Mouse (Mus musculus) kidney, embryonic 14.5 days (tissue): ENCODE measurements around the gene Dnah12. TPM values are rescaled to one million over a fixed set of nuclear protein-coding genes. Genes with fewer than 3 reads are reported as not detected.

Experiments
- ATAC-seq: fragments of 200-750 bp; cut with Nextera tagmentation; 2 replicates; pipeline ENCODE4 v1.8.0; 2017; ENCODE audit warnings: moderate number of reproducible peaks, mild to moderate bottlenecking, moderate TSS enrichment, moderate library complexity; ENCODE audit not compliant: low FRiP score, low TSS enrichment
- H3K27ac ChIP-seq: fragments of 300-500 bp; sonication (generic); 2 replicates; pipeline ENCODE4 v1.5.1; 2014; ENCODE audit warnings: low read depth, mild to moderate bottlenecking, low read length, moderate library complexity, mixed read lengths
- H3K27me3 ChIP-seq: fragments of 300-500 bp; sonication (generic); 2 replicates; pipeline ENCODE4 v1.6.1; 2014; ENCODE audit warnings: mild to moderate bottlenecking, low read length; ENCODE audit not compliant: control insufficient read depth, insufficient read depth
- H3K36me3 ChIP-seq: fragments of 300-500 bp; sonication (generic); 2 replicates; pipeline ENCODE4 v1.6.1; 2014; ENCODE audit warnings: low read length, mixed read lengths; ENCODE audit not compliant: control insufficient read depth, insufficient read depth
- H3K4me1 ChIP-seq: fragments of 300-500 bp; sonication (generic); 2 replicates; pipeline ENCODE4 v1.6.1; 2014; ENCODE audit warnings: low read length, mixed read lengths; ENCODE audit not compliant: control insufficient read depth, insufficient read depth
- H3K4me2 ChIP-seq: fragments of 300-500 bp; sonication (generic); replicated peaks from 2 replicates; pipeline ENCODE4 v1.6.1; 2014; ENCODE audit warnings: low read depth, mild to moderate bottlenecking, low read length
- H3K4me3 ChIP-seq: fragments of 300-500 bp; sonication (generic); 2 replicates; pipeline ENCODE4 v1.5.1; 2014; ENCODE audit warnings: mild to moderate bottlenecking, low read length
- H3K9ac ChIP-seq: fragments of 300-500 bp; sonication (generic); 2 replicates; pipeline ENCODE4 v1.6.1; 2014; ENCODE audit warnings: low read depth, mild to moderate bottlenecking, low read length, moderate library complexity
- H3K9me3 ChIP-seq: fragments of 300-500 bp; sonication (generic); 2 replicates; pipeline ENCODE4 v1.6.1; 2016; ENCODE audit warnings: low read length; ENCODE audit not compliant: control insufficient read depth
- WGBS: fragments of 180-500 bp; shearing (Covaris S2); extraction: QIAGEN DNeasy Blood & Tissue Kit; methylation state at CpG from one replicate; pipeline ENCODE4 v1.1.7; 2014; 5-methylcytosine and 5-hydroxymethylcytosine counted together
- polyA plus RNA-seq: library from polyadenylated mRNA; unstranded; fragments of >200 nt; fragmentation: Nextera tagmentation; extraction: Ambion mirVana; gene quantifications from 2 replicates; pipeline ENCODE4 v1.2.1, GENCODE M21; 2014

Gene Dnah12
- polyA plus RNA-seq, 1 experiment from 2014 or later = 0.01 TPM

DNA sequence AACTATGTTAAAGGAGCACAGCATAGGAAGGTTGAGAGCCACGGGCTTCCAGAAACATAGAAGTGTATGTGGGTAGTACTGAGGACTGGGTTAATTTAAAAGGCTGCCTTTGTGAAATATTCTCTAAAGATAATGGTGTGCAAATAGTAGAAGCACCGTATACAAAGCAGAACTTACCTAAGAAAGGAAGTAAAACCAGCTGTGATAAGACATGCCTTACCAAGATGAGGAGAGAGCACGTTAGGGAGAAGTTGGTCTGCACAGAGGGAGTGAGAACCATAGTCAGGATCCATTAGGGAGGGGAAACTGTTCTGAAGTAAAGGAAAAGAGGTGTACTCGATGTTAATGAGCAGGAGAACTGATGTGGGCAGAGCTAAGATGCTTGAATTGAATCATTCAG, 90.7 kb downstream of the Dnah12 start:
- H3K9me3 ChIP-seq = no peaks in the 10 kb centered on the region
- no peak overlapping the region for H3K9ac ChIP-seq
- WGBS = 70% methylated on average over 4 of the region's 4 CpGs
- no peaks in the 10 kb centered on the region for H3K27me3 ChIP-seq
- no peak overlapping the region for H3K27ac ChIP-seq
- no peak overlapping the region for H3K4me2 ChIP-seq
- H3K4me3 ChIP-seq = no peak overlapping the region
- no peaks in the 10 kb centered on the region for H3K36me3 ChIP-seq
- no peaks in the 10 kb centered on the region for H3K4me1 ChIP-seq
- ATAC-seq = no peak

DNA sequence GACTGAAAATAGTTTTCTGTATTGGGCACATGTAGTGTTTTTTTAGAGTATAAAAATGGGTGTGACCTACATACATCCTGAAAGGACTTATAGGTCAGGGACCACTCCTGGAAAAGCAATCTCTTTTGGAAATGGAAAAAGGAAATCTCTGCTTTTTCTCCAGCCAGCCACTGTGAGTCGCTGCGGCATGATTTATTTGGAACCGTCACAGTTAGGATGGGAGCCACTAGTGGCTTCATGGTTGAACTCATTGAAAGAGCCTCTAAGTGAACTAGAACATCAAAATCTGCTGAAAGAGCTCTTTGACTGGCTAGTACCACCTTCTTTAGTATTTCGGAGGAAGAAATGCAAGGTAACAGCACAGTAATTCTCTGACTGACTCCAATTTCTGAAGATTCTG, 92.6 kb downstream of the Dnah12 start:
- no peaks in the 10 kb centered on the region for H3K36me3 ChIP-seq
- H3K4me3 ChIP-seq = no peak overlapping the region
- no peak overlapping the region for H3K27ac ChIP-seq
- H3K4me2 ChIP-seq = no peak overlapping the region
- H3K4me1 ChIP-seq = no peaks in the 10 kb centered on the region
- no peaks in the 10 kb centered on the region for H3K27me3 ChIP-seq
- WGBS = 47% methylated on average over 4 of the region's 4 CpGs
- H3K9ac ChIP-seq = no peak overlapping the region
- no peak for ATAC-seq
- H3K9me3 ChIP-seq = no peaks in the 10 kb centered on the region

DNA sequence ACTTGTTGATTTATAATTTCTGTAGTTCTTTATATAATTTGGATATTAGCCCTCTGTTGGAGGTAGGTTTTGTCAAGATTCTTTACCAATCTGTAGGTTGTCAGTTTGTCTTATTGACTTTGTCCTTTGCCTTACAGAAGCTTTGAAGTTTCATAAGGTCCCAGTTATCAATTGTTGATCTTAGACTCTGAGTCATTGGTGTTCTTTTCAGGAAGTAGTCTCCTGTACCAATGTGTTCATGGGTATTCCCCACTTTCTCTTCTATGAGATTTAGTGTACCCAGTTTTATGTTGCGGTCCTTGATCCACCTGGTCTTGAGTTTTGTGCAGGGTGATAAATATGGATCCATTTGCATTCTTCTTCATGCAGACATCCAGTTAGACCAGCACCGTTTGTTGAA, 101.4 kb downstream of the Dnah12 start:
- Histone ChIP-seq H3K4me3 (no peak overlapping the region), H3K9me3 (no peaks in the 10 kb centered on the region), H3K27me3 (no peaks in the 10 kb centered on the region), H3K4me2 (no peak overlapping the region), H3K4me1 (no peaks in the 10 kb centered on the region), H3K9ac (no peak overlapping the region), H3K27ac (no peak overlapping the region), H3K36me3 (no peaks in the 10 kb centered on the region)
- WGBS = 89% methylated on average over 2 of the region's 2 CpGs
- no peak for ATAC-seq

DNA sequence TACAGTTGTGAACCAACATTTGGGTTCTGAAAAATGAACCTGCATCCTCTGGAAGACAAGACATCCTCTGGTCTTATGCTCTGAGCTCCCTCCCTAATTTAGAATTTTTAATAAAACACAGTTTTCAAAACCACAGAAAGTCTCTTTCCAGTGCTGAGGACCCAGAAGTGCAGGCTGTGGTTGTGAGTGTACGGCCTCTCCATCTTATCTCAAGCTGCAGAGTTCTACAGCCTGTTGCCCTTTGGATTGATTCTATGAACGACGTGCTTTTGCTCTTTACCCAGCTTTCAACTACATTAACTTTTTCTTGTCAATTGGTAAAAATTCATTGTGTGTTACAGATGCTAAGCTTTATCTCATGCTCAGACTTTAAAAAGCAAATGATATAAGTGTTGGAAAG, 105.3 kb downstream of the Dnah12 start:
- Histone ChIP-seq H3K9ac (no peak overlapping the region), H3K9me3 (no peaks in the 10 kb centered on the region), H3K27ac (no peak overlapping the region), H3K36me3 (no peaks in the 10 kb centered on the region), H3K27me3 (no peaks in the 10 kb centered on the region), H3K4me1 (no peaks in the 10 kb centered on the region), H3K4me2 (no peak overlapping the region), H3K4me3 (no peak overlapping the region)
- WGBS = 86% methylated on average over 3 of the region's 3 CpGs
- ATAC-seq = no peak

DNA sequence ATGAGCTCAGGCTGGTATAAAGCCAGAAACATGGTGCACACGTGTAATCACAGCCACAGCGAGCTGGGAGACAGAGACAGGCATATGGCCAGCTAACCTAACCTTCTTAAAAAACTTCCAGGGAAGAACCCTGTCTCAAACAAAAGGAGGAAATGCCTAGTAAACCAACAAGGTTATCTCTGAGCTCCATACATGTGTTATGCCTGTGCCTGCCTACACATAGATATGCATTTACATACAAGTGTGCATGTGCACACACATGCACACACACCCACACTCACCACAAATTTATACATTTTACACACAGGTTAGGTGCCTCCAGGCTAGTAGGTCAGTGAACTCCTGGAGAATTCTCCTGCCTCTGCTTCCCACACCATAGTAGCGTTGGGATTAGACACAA, 106.2 kb downstream of the Dnah12 start:
- Histone ChIP-seq H3K9ac (no peak overlapping the region), H3K27me3 (no peaks in the 10 kb centered on the region), H3K4me3 (no peak overlapping the region), H3K27ac (no peak overlapping the region), H3K36me3 (no peaks in the 10 kb centered on the region), H3K4me1 (no peaks in the 10 kb centered on the region), H3K4me2 (no peak overlapping the region), H3K9me3 (no peaks in the 10 kb centered on the region)
- 80% methylated on average over 3 of the region's 3 CpGs for WGBS
- no peak for ATAC-seq

DNA sequence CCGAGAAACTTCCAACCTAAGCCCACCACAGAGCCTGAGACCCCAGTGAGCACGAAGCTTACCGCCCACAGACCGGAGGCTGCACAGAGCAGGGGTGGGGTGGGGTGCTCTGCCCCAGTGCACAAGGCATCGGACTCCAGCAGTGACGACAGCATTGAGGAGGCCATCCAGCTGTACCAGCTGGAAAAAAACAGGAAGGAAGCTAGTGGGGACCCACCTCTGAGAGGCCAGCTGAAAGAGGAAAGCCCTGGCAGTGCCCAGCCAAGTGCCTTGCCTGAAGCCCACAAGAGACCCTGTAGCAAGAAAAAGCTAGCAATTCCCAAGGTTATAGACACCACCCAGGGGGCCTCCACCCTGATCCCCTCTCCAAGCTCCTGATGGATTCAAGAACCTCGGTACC, 112.4 kb downstream of the Dnah12 start:
- H3K27me3 ChIP-seq = no peaks in the 10 kb centered on the region
- H3K27ac ChIP-seq = no peak overlapping the region
- no peak for ATAC-seq
- H3K9ac ChIP-seq = no peak overlapping the region
- no peaks in the 10 kb centered on the region for H3K36me3 ChIP-seq
- H3K4me2 ChIP-seq = no peak overlapping the region
- 60% methylated on average over 7 of the region's 7 CpGs for WGBS
- H3K4me3 ChIP-seq = no peak overlapping the region
- H3K9me3 ChIP-seq = no peaks in the 10 kb centered on the region
- no peaks in the 10 kb centered on the region for H3K4me1 ChIP-seq

DNA sequence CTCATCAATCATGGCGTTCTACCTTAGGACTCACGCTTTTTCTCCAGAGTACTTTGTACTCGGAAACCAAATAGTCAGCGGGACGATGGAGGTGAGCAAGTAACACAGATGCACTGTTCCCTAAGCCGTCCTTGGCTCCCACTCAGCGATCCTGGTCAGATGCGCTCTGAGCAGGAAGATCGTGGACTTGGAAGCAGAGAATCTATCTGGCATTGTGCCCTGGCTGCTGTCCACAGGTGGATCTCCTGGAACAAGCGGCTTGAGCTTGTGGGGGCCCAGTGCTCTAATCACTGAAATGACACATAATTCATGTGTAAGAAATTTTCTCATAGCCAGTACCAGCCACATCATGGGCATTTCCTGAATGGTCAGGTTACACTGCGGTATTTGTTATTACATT, 119.7 kb downstream of the Dnah12 start:
- Histone ChIP-seq H3K36me3 (no peaks in the 10 kb centered on the region), H3K27ac (no peak overlapping the region), H3K4me2 (no peak overlapping the region), H3K4me1 (no peaks in the 10 kb centered on the region), H3K4me3 (no peak overlapping the region), H3K9me3 (no peaks in the 10 kb centered on the region), H3K9ac (no peak overlapping the region), H3K27me3 (no peaks in the 10 kb centered on the region)
- WGBS = 83% methylated on average over 11 of the region's 11 CpGs
- no peak for ATAC-seq

DNA sequence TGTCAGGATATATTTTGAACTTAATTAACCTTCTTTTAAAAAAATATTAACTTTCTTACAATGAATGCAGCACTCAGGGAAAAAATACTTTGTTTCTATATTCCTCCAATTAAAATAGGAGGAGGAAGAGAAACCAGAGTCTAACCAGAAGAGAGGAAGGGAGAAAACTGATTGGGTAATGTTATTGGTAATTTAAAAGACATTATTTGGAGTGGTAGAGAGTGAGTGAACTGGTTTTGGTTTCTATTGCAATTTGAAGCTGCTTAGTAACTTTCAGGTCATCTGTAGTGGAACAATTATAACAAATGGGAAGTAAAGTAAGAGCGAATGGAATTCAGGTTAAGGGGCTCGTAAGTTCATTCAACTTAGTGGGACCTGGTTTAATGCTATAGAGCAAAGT, 120.8 kb downstream of the Dnah12 start:
- WGBS = 92% methylated on average over 2 of the region's 2 CpGs
- ATAC-seq = no peak

DNA sequence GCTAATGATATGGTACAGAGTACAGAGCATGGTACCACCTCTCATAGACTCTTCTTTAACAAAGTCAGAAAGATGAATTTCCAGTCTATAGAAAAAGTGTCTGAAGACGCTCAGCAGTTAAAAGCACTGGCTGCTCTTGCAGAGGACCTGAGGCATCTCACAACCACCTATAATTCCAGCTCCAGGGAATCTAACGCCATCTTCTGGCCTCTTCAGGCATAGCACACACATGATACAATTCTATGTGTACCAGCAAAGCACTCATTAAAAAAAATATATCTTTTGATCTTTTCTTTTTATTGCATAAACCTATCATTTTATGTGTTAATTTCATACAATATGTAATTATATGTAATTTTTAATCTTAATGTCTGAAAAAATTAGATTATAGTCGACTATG, 121.8 kb downstream of the Dnah12 start:
- WGBS = 59% methylated on average over 3 of the region's 3 CpGs

More for the DNA sequence above, 120.8 kb downstream of the Dnah12 start:
- Histone ChIP-seq H3K9ac (no peak overlapping the region), H3K27me3 (no peaks in the 10 kb centered on the region), H3K4me1 (no peaks in the 10 kb centered on the region), H3K9me3 (no peaks in the 10 kb centered on the region), H3K4me3 (no peak overlapping the region), H3K36me3 (no peaks in the 10 kb centered on the region), H3K4me2 (no peak overlapping the region), H3K27ac (no peak overlapping the region)

DNA sequence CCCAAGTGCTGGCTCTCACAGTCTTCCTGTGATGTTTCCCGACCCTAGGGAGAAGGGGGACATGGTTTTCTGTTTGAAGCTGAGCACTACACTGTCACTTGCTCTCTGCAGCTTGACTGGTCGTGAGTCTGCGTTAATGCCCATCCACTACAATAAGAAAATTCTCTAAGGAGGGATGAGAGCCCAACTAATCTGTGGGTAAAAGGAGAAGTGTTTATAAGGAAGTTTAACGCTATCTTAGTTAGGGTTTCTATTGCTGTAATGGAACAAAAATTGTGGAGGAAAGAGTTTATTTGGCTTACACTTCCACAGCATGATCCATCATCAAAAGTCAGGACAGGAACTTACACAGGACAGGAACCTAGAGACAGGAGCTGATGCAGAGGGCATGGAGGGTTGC, 123.7 kb downstream of the Dnah12 start:
- no peak for ATAC-seq
- Histone ChIP-seq H3K27ac (no peak overlapping the region), H3K36me3 (no peaks in the 10 kb centered on the region), H3K4me2 (no peak overlapping the region), H3K4me1 (no peaks in the 10 kb centered on the region), H3K9ac (no peak overlapping the region), H3K27me3 (no peaks in the 10 kb centered on the region), H3K4me3 (no peak overlapping the region), H3K9me3 (no peaks in the 10 kb centered on the region)
- WGBS = 74% methylated on average over 4 of the region's 4 CpGs

More for the DNA sequence above, 121.8 kb downstream of the Dnah12 start:
- Histone ChIP-seq H3K36me3 (no peaks in the 10 kb centered on the region), H3K9ac (no peak overlapping the region), H3K4me3 (no peak overlapping the region), H3K27ac (no peak overlapping the region), H3K9me3 (no peaks in the 10 kb centered on the region), H3K4me2 (no peak overlapping the region), H3K27me3 (no peaks in the 10 kb centered on the region), H3K4me1 (no peaks in the 10 kb centered on the region)
- ATAC-seq = no peak
